Comparison of ENCODE assay signal across 13 mouse cellular contexts in the genomic region with DNA sequence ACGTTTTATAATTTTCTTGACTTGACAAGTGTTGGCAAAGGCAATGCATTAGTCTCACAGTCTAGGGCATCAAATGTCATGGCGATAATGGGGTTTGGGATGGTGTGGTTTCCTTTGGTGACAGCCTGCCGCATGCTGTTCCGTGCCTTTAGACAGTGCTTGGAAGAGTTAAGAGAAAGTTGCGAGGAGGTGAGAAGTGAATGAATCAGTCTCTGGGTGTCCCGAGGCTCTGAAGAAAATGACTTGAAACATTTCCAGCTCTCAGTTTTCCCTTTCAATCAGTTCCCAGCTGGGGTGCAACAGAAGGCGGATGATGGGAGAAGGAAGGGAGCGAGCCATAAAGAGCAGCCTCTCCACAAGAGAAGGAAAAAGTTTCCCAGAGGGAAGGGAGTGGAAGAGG.
DNase-seq lines count a peak whose midpoint lies in the region; ATAC-seq and TF ChIP-seq lines count a peak whose summit lies in the region.
"Had no signal": no experiment of that assay in that cellular context is flagged by ENCODE, and none has a peak within 500 bp of the region (broad histone marks: within the 10 kb centered on the region; RNA-seq: fewer than 3 reads in every experiment).

No protein-coding gene starts in this region.

- H3K9me3 ChIP-seq in hindbrain, embryonic 15.5 days: no peaks in the 10 kb centered on the region
- H3K9me3 ChIP-seq in hindbrain, embryonic 11.5 days (ENCODE audit: control insufficient read depth, low read length): no peaks in the 10 kb centered on the region
- H3K9me3 ChIP-seq in midbrain, postnatal 0 days (ENCODE audit: low read length): no peaks in the 10 kb centered on the region
- no peaks in the 10 kb centered on the region for H3K9me3 ChIP-seq in midbrain, embryonic 11.5 days (ENCODE audit: control insufficient read depth, low read length)
- H3K9me3 ChIP-seq: embryonic facial prominence, embryonic 13.5 days; limb, embryonic 13.5 days had no signal

- H3K4me2 ChIP-seq in hindbrain, embryonic 15.5 days: no peak overlapping the region
- H3K4me2 ChIP-seq in hindbrain, embryonic 11.5 days (replicated peaks; ENCODE audit: low read depth, low read length): no peak overlapping the region
- no peak overlapping the region for H3K4me2 ChIP-seq in midbrain, postnatal 0 days (ENCODE audit: low read depth, low read length, poor library complexity, severe bottlenecking)
- H3K4me2 ChIP-seq in midbrain, embryonic 11.5 days: no peak overlapping the region
- H3K4me2 ChIP-seq: embryonic facial prominence, embryonic 13.5 days; limb, embryonic 13.5 days had no signal

- H3K27me3 ChIP-seq in hindbrain, embryonic 15.5 days: no peaks in the 10 kb centered on the region
- no peaks in the 10 kb centered on the region for H3K27me3 ChIP-seq in hindbrain, embryonic 11.5 days (ENCODE audit: control insufficient read depth, insufficient read depth, low read length)
- H3K27me3 ChIP-seq in midbrain, postnatal 0 days (ENCODE audit: insufficient read depth, low read length): no peaks in the 10 kb centered on the region
- H3K27me3 ChIP-seq in midbrain, embryonic 11.5 days (ENCODE audit: control insufficient read depth, insufficient read depth, low read length): no peaks in the 10 kb centered on the region
- H3K27me3 ChIP-seq: embryonic facial prominence, embryonic 13.5 days; limb, embryonic 13.5 days had no signal

- no peaks in the 10 kb centered on the region for H3K4me1 ChIP-seq in hindbrain, embryonic 15.5 days (replicated peaks)
- no peaks in the 10 kb centered on the region for H3K4me1 ChIP-seq in hindbrain, embryonic 11.5 days (replicated peaks; ENCODE audit: control insufficient read depth, insufficient read depth, low read length)
- H3K4me1 ChIP-seq in midbrain, postnatal 0 days (ENCODE audit: insufficient read depth, low read length): no peaks in the 10 kb centered on the region
- H3K4me1 ChIP-seq in midbrain, embryonic 11.5 days (ENCODE audit: control insufficient read depth, insufficient read depth, low read length): no peaks in the 10 kb centered on the region
- H3K4me1 ChIP-seq: embryonic facial prominence, embryonic 13.5 days; limb, embryonic 13.5 days had no signal

- peak; percentile 34; the same call in 1 of the 2 replicates for ATAC-seq in hindbrain, embryonic 15.5 days (ENCODE audit: low FRiP score, low read depth)
- no peak for ATAC-seq in hindbrain, embryonic 11.5 days (ENCODE audit: low FRiP score)
- ATAC-seq in midbrain, postnatal 0 days (ENCODE audit: low FRiP score): no peak
- ATAC-seq in midbrain, embryonic 11.5 days (ENCODE audit: low FRiP score): no peak

- H3K9ac ChIP-seq in hindbrain, embryonic 15.5 days: no peak overlapping the region
- no peak overlapping the region for H3K9ac ChIP-seq in hindbrain, embryonic 11.5 days (ENCODE audit: low read depth, low read length)
- no peak overlapping the region for H3K9ac ChIP-seq in midbrain, postnatal 0 days (replicated peaks; ENCODE audit: low read length, poor library complexity, severe bottlenecking)
- no peak overlapping the region for H3K9ac ChIP-seq in midbrain, embryonic 11.5 days (ENCODE audit: low read length)
- H3K9ac ChIP-seq: embryonic facial prominence, embryonic 13.5 days; limb, embryonic 13.5 days had no signal

- TF ChIP-seq CTCF in midbrain, postnatal 0 days (IDR thresholded peaks at IDR 0.05): no peak

- H3K4me3 ChIP-seq in hindbrain, embryonic 15.5 days: no peak overlapping the region
- H3K4me3 ChIP-seq in hindbrain, embryonic 11.5 days (ENCODE audit: low read depth, low read length): no peak overlapping the region
- no peak overlapping the region for H3K4me3 ChIP-seq in midbrain, postnatal 0 days (ENCODE audit: low read depth, low read length)
- H3K4me3 ChIP-seq in midbrain, embryonic 11.5 days (ENCODE audit: low read depth, low read length): no peak overlapping the region
- H3K4me3 ChIP-seq: embryonic facial prominence, embryonic 13.5 days; limb, embryonic 13.5 days had no signal

- H3K27ac ChIP-seq in hindbrain, embryonic 15.5 days (replicated peaks): no peak overlapping the region
- H3K27ac ChIP-seq in hindbrain, embryonic 11.5 days (ENCODE audit: low read depth, low read length): no peak overlapping the region
- H3K27ac ChIP-seq in midbrain, postnatal 0 days (ENCODE audit: low read depth, low read length): no peak overlapping the region
- H3K27ac ChIP-seq in midbrain, embryonic 11.5 days (ENCODE audit: low read depth, low read length): no peak overlapping the region
- H3K27ac ChIP-seq: embryonic facial prominence, embryonic 13.5 days; limb, embryonic 13.5 days had no signal

- DNase-seq in hindbrain, embryonic 11.5 days (ENCODE audit: low spot score): no peak
- peak; percentile 10 for DNase-seq in midbrain, postnatal 0 days (ENCODE audit: low spot score)
- no peak for DNase-seq in midbrain, embryonic 11.5 days (ENCODE audit: low spot score, missing footprints)
- peak; percentile 32 to 39 for DNase-seq in frontal cortex, postnatal 36 days (ENCODE audit: low spot score in 2 of 2)
- peak; percentile 8 for DNase-seq in right cerebral cortex, postnatal 25 days
- no peak for DNase-seq in heart, postnatal 14 days
- no peak for DNase-seq in yolk sac, embryonic 10.5 days (ENCODE audit: low spot score)
- DNase-seq: adrenal gland, postnatal 10 days; kidney, adult 11 months; kidney, postnatal 4 days had no signal

- WGBS in hindbrain, embryonic 15.5 days: 66% methylated on average over 8 of the region's 8 CpGs
- WGBS in hindbrain, embryonic 11.5 days: 75% methylated on average over 8 of the region's 8 CpGs
- 77% methylated on average over 8 of the region's 8 CpGs for WGBS in midbrain, postnatal 0 days
- 87% methylated on average over 8 of the region's 8 CpGs for WGBS in midbrain, embryonic 11.5 days

- intact Hi-C loops in heart, postnatal 14 days (cut with DNase I): no loop called here

- no peaks in the 10 kb centered on the region for H3K36me3 ChIP-seq in hindbrain, embryonic 15.5 days
- H3K36me3 ChIP-seq in hindbrain, embryonic 11.5 days (ENCODE audit: control insufficient read depth, insufficient read depth, low read length): no peaks in the 10 kb centered on the region
- H3K36me3 ChIP-seq in midbrain, postnatal 0 days (ENCODE audit: insufficient read depth, low read length): no peaks in the 10 kb centered on the region
- no peaks in the 10 kb centered on the region for H3K36me3 ChIP-seq in midbrain, embryonic 11.5 days (ENCODE audit: control insufficient read depth, insufficient read depth, low read length)
- H3K36me3 ChIP-seq: embryonic facial prominence, embryonic 13.5 days; limb, embryonic 13.5 days had no signal

Comparison
In these comparisons a context has a peak if more than half of its experiments do, and no peak if none do; other contexts are left out.
1. DNase-seq: peak in midbrain, postnatal 0 days (single experiment), frontal cortex, postnatal 36 days (2 of 2) and right cerebral cortex, postnatal 25 days (single experiment); none in hindbrain, embryonic 11.5 days (single experiment), midbrain, embryonic 11.5 days (single experiment), heart, postnatal 14 days (0 of 2) and yolk sac, embryonic 10.5 days (single experiment).